Mouse (Mus musculus) T-helper 2 cell (primary cell): ENCODE results near the gene Pphln1.
"Not testable (repeated sequence)": the region's sequence is repeated elsewhere in the genome, so short reads cannot be mapped to it uniquely, and the experiment has no call there.

Source experiments
- in situ Hi-C: fragments of 300-600 bp; cut with MboI, MseI; formaldehyde crosslinking; loops from one replicate; pipeline ENCODE4 v1.15.1; 2025; ENCODE audit warnings: high pct_unique_total_duplicates

Pphln1 gene

DNA sequence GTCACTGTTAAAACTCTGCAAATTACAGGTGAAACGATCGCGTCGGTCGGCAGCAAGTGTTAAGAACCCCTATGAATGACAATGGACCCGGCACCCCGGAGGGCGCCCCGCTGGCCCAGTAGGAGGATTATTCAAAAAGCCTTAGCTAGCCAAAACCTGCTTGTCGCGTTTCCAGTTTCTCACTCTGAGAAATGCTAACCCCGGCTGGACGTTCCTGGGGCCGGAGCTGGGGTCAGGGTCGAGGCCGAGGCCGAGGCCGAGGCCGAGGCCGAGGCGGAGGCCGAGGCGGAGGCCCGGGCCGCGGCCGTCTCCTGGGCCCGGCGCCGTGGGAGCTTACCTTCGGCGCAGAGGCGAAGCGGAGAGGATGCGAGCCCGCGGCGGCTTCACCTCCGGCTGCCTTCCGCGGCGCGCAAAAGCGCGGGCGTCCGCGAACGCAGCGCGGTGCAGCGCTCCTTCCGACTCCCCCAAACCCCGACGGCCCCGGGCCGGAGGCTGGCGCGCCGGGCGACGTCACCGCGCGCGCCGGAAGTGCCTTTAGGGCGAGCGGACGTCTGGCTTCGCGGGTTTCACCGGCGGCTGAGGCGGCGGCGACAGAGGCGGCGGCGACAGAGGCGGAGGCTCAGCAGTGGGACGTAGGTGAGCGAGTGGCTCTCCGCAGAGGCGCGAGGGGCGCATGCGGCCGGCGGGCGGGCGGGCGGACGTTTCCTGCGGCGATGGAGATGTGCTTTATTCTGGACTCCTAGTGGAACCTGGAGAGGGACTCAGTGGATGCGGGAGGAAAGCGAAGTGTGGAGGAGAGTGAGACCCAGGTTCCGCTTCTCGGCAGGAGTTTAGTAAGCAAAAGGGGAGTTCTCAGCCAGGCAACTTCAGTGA is at the start of gene Pphln1, which contains the start of gene Zcrb1:
Gene Pphln1, plus strand, starts transcription at position 525 of the 873 bp plus-strand sequence.
Gene Zcrb1, minus strand, starts transcription at position 509 of the 873 bp plus-strand sequence.
- in situ Hi-C loops, result no loop called here

DNA sequence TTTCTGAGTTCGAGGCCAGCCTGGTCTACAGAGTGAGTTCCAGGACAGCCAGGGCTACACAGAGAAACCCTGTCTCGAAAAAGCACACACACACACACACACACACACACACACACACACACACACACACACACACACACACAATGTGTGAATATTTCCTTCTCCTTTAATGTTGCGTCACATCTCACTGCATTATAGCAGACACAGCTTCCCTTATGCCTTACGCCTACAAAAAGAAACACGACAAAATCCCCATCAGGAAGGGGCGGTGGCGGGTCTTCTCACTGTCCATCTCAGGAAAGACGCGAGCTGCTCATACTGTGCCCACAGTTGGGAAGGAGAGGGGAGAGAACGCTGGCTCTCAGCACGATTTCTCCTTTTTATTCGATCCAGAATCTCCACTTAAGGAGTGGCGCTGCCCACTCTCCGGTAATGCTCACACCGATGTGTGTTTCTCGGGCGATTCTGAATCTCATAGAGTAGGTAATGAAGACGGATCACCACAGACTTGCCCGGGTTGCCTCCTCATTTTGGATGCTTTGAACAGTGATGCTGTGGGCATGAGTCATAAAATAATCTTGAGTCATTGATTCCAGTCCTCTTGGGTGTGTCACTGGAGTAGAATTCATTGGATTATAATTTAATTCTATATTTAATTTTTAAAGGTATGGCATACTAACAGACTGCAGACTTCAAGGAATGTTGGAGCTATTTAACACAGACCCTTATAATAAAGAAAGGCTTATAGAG is 39.6 kb upstream of the Pphln1 start:
- in situ Hi-C loops, result no loop called here

DNA sequence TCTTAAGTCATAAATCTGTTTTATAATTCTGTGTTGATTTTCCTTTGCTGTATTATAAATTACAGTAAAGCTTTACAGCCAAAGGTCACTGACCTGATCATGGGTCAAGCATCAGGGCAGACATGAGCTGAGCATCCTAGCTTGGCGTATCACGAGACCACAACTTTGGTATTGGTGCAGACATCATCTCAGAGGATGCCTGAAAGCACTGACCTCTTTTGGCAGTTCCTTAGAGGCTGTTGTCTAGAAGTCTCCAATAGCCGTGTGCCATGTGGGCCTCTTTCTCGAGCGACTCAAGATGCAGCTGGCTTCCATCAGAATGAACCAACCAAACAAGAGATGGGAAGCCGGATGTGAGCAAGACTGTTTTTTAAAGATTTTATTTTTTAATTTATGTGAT is 32.6 kb upstream of the Pphln1 start:
- in situ Hi-C loops, result no loop called here

DNA sequence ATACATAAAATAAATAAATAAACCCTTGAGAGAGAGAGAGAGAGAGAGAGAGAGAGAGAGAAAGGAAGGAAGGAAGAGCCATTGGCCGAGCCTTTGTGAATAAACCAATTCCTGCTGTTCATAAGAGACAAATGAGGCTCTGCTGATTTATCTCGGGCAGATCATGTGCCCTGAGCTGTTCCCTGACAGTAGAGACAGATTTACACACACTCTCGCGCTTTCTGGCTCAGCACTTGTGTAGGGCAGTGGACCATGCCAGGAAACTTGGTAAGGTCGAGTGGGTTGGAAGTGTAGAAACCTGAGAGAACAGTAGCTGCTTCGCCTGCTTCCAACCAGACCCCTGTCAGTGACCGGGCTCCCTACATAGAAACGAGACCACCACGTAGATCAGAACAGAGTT is 29.6 kb upstream of the Pphln1 start:
- in situ Hi-C loops, result no loop called here

DNA sequence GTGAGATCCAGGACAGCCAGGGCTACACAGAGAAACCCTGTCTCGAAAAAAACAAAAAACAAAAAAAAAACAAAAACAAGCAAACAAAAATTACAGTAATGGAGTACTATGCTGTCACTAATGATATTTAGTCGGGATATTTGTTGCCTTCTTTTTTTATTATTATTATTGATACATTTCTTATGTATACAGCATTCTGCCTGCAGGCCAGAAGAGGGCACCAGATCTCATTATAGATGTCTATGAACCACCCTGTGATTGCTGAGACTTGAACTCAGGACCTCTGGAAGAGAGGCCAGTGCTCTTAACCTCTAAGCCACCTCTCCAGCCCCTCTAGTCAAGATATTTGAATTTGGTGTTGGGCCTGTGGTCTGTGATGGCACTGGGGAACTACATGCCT is 26.3 kb upstream of the Pphln1 start:
- in situ Hi-C loops, result no loop called here

DNA sequence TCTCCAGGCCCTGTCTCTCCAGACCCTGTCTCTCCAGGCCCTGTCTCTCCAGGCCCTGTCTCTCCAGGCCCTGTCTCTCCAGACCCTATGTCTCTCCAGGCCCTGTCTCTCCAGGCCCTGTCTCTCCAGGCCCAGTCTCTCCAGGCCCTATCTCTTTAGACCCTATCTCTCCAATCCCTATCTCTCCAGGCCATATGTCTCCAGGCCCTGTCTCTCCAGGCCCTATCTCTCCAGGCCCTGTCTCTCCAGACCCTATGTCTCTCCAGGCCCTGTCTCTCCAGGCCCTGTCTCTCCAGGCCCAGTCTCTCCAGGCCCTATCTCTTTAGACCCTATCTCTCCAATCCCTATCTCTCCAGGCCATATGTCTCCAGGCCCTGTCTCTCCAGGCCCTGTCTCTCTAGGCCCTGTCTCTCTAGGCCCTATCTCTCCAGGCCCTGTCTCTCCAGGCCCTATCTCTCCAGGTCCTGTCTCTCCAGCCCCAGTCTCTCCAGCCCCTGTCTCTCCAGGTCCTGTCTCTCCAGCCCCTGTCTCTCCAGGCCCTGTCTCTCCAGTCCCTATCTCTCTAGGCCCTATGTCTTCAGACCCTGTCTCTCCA is 25.5 kb upstream of the Pphln1 start:
- in situ Hi-C loops, result not testable (repeated sequence)

DNA sequence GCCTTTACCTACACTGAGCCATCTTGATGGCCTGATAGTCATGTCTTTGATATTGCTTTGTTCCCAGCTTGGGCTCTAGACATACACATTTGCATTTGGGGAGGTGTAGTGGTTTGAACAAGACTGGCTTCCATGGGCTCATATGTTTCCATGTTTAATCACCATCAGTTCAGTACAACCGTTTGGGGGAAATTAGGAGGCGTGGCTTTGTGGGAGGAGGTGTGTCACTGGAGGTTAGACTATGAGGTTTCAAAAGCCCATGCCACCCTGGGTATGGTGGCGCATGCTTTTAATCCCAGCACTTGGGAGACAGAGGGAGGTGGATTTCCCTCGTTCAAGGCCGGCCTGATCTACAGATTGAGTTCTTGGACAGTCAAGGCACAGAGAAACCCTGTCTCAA is 22.5 kb upstream of the Pphln1 start:
- in situ Hi-C loops, result no loop called here

DNA sequence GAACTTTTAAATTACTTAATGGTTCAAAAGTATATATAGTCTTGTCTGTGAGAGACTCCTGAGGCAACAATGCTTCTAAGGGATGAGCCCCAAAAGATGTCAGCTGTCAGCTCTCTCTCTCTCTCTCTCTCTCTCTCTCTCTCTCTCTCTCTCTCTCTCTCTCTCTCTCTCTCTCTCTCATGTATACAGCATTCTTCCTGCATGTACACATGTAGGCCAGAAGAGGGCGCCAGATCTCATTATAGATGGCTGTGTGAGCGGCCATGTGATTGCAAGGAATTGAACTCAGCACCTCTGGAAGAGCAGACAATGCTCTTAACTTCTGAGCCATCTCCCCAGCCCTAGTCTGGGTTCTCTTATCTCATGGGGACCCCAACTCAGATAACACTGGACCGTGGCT is 19.0 kb upstream of the Pphln1 start:
- in situ Hi-C loops, result no loop called here

DNA sequence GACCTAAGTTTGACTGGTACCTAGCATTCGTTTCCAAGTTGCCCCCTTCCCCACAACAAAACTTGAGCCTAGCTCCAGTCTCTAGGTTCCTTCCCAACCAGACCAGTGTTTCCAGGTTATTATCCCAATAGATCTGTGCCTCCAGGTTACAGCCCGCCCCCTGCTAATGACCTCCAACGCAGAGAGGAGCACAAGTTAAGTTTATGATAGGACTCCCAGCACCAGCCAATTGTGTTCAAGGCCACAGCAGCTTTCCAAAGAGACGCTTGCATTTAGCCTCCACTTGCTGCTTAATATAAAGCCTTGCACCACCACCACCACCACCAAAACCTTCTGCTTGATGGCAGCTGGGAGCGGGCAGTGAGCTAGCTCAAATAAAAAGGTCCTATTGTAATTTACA is 16.8 kb upstream of the Pphln1 start:
- in situ Hi-C loops, result no loop called here

DNA sequence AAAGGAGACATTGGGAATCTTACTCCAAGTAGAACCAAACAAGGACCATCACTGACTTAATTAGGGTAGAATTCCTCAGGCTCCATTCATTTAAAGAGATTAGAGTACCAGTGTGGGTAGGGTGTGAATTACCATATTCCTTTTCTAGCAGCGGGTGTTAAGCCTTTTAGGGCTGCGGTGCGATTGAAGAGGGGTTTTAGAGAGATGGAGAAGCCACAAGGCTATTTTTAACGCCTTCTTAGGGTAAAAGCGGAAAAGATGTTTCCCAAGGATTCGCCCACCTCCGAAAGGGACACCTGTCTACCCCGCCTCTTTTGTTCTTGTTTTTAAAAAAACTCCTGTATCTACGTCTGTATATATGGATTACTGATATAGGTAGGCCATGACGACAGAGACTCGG is 881 bp upstream of the Pphln1 start:
- in situ Hi-C loops, result no loop called here

DNA sequence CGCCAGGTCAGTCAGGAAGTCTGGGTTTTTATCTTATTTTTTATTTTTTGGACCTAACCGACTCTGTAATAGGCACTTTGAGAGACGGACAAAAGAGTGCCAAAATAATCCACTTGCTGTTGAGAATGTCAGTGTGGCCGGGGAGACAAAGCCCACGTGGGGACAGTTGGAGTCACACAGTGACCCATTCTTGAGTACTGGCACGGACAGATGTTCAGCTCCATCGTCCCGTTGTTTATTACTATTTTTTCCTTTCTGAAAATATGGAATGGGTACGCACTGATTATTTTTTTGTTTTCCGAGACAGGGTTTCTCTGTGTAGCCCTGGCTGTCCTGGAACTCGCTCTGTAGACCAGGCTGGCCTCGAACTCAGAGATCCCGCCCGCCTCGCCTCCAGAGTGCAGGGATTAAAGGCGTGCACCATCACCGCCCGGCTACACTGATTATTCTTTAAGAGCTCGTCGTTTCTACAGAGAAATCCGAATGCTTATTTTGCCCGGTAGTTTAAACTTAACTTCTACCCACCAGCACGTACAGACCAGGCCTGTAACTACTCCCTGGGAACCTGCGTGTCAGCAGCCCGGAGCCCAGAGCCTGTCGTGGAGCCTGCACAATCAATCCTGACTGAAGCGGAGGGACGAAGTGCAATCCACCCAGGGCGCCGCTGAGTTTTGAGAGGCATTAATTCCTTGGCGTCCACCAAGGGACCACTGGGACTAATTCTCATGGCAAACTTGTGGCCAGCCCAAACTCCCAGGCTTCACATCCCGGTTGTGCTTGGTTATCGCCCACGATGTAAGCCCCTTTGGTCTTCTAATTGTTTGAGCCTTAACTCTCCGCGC is 770 bp downstream of the Pphln1 start:
- in situ Hi-C loops, result no loop called here

DNA sequence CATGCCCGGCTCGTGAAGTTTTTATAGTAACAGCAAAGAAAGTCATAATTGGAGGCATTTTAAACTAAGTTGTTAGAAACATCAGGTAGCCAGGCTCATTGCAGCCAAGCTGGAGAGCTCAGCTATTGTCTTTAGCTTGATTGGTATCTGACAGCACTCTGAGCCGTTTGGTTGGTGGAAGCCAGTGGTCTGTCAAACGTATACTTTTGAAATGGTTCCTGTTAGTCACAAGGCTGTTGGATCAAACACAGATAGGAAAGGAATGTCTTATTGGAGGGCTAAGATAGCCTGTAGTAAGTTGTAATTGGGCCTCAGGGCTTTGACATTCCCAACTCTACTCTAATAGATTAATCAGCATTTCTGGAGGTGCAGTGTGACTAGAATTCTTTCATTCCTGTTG is 3.3 kb downstream of the Pphln1 start:
- in situ Hi-C loops, result no loop called here

DNA sequence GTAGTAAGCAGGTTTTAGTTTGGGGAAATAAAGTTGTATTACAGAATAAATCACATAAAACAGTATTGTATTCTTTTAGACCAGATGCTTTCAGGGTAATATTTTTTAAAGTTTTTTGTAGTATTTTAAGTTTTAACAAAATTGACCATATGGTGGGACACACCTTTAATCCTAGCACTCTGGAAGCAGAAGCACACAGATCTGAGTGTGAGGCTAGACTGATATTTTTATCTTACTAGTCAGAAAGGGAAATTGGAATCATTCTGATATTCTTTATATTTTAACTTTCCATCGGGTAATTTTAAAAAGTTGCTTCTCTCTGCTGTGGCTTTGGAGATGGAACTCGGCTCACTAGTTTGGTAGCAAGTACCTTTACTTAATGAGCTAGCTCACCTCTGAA is 4.6 kb downstream of the Pphln1 start:
- in situ Hi-C loops, result no loop called here

DNA sequence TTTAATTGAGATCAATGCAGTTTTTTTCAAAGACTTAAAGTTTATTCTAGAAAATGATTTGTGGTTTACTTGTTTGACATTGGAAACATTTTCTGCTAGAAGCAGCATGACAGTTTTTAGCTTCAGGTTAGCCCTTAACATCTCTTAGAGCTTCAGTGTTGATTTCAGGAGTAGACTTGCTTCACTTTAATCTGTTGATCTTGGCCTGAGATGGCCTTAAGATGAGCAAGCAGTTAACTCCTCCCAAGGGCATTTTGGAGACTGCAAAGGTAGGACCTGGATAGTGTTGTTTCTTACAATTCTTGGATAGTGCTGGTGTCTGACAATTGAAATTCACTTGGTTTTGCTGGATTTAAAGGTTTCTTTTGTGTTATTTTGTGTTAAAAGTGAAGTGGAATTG is 6.7 kb downstream of the Pphln1 start:
- in situ Hi-C loops, result no loop called here

DNA sequence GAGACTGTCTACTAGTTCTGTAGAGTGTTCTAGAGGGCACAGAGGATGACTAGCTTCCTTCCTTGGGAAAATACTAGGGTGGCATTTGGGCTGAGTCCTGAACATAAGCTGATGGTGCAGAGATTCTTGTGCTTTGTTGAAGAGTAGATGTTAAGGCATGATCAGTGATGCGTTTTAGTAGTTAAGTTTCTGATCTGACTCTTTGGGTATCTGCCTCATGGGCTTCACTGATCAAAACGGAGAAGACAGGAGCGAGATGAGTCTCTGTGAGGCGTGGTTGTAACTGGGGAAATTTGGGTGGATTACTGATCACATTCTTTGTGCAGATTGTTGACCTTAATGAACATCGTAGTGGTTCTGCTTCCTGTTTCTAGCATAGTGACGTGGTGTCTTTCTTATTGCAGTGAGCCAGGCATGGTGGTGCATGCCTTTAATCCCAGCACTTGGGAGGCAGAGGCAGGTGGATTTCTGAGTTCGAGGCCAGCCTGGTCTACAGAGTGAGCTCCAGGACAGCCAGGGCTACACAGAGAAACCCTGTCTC is 7.4 kb downstream of the Pphln1 start:
- in situ Hi-C loops, result no loop called here

DNA sequence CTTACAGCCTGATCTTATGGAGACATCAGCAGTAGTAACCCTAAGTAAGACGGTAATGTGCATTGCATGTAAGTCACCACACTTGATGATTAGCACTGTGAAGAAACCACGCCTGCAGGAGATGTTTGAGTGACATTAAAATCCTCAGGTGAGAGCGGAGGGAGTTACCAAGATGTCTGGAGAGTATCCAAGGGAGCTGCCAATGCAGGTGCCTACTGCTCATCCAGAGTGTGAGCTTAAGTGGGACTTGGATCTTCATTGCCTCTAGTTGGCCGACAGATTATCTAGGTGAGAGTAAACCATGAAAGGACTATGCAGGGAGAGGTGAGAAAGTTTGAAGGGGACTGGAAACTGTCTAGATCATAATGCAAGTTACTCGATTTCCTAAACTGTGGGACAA is 8.3 kb downstream of the Pphln1 start:
- in situ Hi-C loops, result no loop called here

DNA sequence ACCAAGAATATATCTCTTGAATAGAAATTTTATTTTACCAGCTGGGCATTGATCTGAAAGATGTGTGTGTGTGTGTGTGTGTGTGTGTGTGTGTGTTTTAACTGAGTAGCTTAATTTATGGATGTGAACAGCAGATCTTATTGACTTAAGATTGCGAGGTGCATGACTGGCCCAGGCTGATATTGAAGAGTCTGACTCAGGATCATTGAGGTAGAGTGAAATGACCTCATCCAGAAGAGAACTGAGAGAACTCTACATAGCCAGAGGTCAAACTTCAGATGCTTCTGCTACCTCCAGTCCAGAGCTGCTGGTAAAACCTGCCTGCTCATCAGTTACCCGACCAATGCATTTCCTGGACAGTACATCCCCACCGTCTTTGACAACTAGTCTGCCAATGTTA is 14.3 kb downstream of the Pphln1 start:
- in situ Hi-C loops, result no loop called here

DNA sequence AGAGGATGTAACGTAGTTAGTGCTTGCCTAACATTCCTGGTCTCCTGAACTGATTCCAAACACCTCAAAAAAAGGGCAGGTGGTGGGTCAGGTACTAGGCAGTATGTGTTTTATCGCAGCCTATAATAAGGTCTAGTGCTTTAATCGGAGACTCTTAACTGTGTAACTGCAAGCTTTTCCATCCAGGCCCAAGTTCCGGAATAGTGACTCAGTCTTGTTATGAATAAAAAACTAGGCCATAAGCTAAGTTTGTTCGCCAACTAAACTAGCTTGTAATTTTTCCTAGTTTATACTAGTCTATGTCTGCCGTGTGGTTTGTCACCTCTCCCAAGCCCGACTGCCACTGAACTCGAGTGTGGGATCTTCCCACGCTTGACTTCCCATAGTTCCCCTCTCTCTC is 16.3 kb downstream of the Pphln1 start:
- in situ Hi-C loops, result no loop called here

DNA sequence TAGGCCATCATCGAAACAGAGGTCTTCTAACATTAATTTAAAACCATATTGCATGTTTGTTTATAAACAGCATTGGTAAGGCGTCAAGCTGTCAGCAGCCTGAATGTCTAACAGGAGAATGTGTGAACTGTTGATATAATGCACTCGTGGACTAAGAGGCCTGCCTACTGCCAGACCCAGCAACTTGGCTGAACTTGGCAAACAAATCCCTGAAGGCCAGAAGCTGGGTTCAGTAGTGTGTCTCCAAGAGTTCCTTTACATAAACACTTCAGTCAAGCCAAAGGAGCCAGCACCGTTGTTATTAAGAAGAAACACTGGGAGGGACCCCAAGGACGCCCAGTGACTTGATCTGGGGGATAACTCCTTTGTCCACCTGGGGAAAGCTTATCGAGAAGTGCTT is 18.1 kb downstream of the Pphln1 start:
- in situ Hi-C loops, result no loop called here

DNA sequence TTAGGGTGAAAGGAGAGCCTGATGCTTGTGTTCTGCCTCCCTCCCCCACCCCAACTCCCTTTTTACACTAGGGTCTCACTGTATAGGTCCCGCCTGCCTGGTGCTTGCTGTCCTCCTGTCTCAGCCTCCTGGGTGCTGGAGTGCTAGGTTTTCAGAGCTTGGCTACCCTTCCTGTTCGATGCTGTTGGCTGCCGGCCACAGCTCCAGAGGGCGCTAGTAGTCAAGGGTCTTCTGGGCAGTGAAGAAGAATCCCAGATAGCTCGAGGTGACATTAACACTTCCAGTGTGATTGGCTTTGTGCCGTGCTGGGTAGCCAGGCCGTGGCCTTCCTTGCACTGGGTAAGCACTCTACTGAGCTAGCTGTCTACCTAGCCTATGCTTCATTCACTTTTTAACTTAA is 22.4 kb downstream of the Pphln1 start:
- in situ Hi-C loops, result no loop called here

DNA sequence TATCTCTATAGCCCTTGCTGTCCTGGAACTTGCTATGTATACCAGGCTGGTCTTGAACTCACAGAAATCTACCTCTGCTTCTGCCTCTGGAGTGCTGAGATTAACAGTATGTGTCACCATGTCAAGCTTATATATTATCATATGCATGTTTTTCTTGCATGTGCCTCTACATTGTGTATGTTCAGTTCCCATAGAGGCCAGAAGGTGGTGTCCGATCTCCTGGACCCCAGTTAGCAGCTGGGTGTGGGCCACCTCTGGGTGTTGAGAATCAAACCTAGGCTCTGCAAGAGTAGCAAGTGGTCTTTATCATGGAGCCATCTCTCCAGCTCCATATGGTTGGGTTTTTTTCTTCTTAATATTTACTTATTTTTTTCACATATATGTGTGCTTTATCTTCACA is 24.4 kb downstream of the Pphln1 start:
- in situ Hi-C loops, result no loop called here
